Mouse (Mus musculus) hematopoietic stem cell, adult 5-6 weeks (primary cell): ENCODE data around the gene Apeh. TPM values are rescaled to one million over a fixed set of nuclear protein-coding genes. Genes with fewer than 3 reads are reported as not detected.

Experiments
- ATAC-seq, 2 experiments: fragments of 125-278 bp in 1 of 2; replicated peaks in 1 of 2; 2 replicates each; pipeline ENCODE4 v1.8.0; 2016 to 2017; ENCODE audit warnings: inconsistent platforms in 2 of 2, mild to moderate bottlenecking in 2 of 2, moderate number of reproducible peaks in 2 of 2, low read depth in 1 of 2, moderate TSS enrichment in 1 of 2; ENCODE audit not compliant: low FRiP score in 2 of 2, poor library complexity in 2 of 2, severe bottlenecking in 2 of 2, insufficient read depth in 1 of 2, low TSS enrichment in 1 of 2
- total RNA-seq: library from RNA; stranded (forward); fragments of 172-1452, 232-1000 nt; gene quantifications from 2 replicates; pipeline ENCODE4 v1.2.3, GENCODE M21; 2017

Gene Apeh
- total RNA-seq, 1 experiment from 2014 or later: 90.6 TPM

- ATAC-seq: no peak
These were observed 1.7 kb upstream of the Apeh start for GRCm38 (mm10) chr9:108095949-108096712.

- peak in 1 of 2 experiments; percentile 29; a peak in 1 of 4 replicates for ATAC-seq
These were observed 1.1 kb upstream of the Apeh start for GRCm38 (mm10) chr9:108095518-108095917.

GRCm38 (mm10) chr9:108094998-108095411 is 599 bp upstream of the Apeh start:
- ATAC-seq: peak in 1 of 2 experiments; percentile 30; a peak in 1 of 4 replicates

GRCm38 (mm10) chr9:108093586-108093985 is 820 bp downstream of the Apeh start:
- no peak for ATAC-seq

- no peak for ATAC-seq
These were observed 3.7 kb downstream of the Apeh start for GRCm38 (mm10) chr9:108090611-108091120.

DNA sequence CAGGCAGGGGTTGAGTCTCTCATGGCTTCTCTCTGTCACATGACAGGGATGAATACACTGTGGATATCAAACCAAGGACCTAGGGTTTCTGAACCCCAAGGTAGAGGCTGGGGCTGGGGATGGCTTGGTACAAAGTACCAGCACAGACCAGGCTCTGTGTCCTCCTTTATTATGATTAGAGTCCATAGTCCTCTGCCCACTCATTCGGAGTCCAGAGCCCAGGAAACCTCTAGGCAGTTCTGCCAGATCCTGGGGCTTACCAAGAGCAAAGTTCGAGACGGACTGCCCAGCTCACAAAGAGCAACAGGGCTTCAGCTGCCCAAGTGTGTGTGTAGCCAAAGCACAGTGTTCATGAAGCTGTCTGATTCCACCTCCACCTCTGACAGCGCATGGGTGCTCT is 9.1 kb downstream of the Apeh start:
- ATAC-seq: no peak

- ATAC-seq: no peak
These were observed 10.8 kb downstream of the Apeh start for GRCm38 (mm10) chr9:108083561-108083960.

DNA sequence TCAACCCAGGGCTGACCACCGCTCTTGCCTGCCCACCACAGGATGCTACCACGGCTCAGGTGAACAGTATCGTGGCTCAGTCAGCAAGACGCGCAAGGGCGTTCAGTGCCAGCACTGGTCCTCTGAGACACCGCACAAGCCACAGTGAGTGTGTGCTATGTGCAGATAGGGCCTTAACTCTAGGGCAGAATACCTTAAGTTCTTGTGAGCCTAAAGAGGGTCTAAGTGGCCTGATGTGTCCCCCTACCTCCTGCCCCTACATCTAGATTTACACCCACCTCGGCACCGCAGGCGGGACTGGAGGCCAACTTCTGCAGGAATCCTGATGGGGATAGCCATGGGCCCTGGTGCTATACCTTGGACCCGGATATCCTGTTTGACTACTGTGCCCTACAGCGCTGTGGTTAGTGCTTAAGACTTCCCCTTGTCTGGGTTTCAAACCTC is 11.4 kb downstream of the Apeh start, which contains the start of gene Rnf123:
TSS of gene Rnf123 (minus strand) at position 359 of the 444 bp plus-strand sequence.
- peak; percentile 38 to 46 for ATAC-seq

GRCm38 (mm10) chr9:108082549-108082948 is 11.9 kb downstream of the Apeh start:
- ATAC-seq: peak in 1 of 2 experiments; percentile 3; a peak in 1 of 4 replicates

- ATAC-seq: no peak
These were observed 14.2 kb downstream of the Apeh start, which contains the start of gene Mst1 for GRCm38 (mm10) chr9:108080168-108080567. TSS of gene Mst1 (plus strand) at chr9:108080436.

- ATAC-seq: no peak
These were observed 21.1 kb downstream of the Apeh start for GRCm38 (mm10) chr9:108073141-108073930.

- no peak for ATAC-seq
These were observed 21.9 kb downstream of the Apeh start for GRCm38 (mm10) chr9:108072481-108072924.

GRCm38 (mm10) chr9:108071801-108072200 is 22.6 kb downstream of the Apeh start:
- ATAC-seq: no peak

DNA sequence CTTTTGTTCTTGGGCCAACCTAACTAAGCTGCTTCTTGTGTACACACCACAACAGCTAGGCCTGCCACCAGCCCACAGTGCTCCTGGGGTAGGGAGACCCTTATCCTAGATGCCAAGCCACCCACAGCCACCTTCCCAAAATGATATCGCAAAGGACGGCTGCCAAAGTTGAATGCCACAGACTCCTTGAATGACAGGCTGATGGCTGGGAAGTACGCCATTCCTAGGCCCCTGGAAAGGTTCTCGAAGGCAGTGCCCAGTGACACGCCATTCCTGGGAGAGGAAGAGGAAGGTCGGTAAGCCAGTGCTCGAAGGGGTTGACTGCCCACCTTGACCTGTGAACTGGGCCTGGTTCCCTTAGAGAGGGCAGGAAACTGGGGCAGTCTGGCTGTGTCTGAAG is 24.9 kb downstream of the Apeh start:
- no peak for ATAC-seq

DNA sequence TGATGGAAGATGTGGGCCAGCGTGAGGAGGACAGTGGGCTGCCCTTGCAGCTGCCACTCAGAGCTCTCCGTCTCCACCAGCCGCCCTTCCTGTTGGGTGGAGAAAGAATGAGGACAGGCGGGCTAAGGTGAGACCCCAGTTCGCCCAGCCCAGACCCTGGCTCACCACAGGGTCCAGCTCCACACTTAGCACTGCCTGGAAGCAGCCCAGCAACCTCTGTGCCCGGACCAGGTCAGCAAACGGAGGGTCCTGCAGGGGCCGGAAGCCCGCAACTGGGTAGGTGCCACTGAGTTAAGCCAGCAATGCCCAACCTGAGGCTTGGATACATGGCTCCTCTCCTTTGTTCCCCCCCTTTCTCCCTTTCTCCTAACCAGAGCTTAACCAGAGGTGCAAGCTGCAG is 25.4 kb downstream of the Apeh start:
- no peak for ATAC-seq

DNA sequence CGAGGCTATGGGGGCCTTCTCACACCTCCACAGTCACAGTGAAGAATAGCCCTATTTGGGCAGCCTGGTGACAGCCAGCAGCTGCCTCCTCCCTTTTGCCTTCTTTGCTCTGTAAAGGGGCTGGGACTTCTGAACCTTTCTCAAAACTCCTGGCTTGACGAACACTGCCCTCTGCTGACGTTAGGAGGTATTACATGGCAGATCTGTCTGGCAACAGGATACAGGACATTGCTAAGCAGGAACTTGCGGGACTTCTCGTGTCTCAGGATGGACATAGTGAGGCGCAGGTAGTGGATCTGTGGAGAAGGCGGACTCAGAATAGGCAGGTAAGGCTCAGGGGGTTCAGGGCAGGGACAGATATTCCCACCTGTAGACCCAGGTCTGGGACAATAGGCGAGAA is 26.5 kb downstream of the Apeh start:
- peak; percentile 65 to 69 for ATAC-seq

DNA sequence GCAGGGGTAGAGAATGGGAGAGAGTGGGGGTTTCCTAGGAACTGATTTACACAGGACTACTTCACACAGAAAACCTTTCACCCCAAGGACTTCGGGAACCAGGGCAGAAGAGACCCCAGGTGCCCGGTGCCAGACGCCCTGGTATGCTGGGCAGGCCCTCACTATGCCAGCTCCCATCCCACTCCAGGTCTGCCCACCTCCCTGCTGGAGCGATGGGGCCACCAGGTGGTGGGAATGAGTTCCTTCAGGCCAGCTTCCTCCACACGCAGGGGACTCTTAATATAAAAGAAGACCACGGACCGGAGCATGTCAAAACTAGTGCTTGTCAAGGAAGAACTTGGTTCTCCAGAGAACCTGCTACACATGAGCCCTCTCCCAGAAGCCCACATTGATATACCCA is 27.2 kb downstream of the Apeh start:
- no peak for ATAC-seq

- ATAC-seq: peak; percentile 71 to 80
These were observed 28.9 kb downstream of the Apeh start for GRCm38 (mm10) chr9:108065491-108066011.
